Mouse (Mus musculus) B cell, adult 2 months (primary cell): Measurements from ENCODE around the gene Ube2n.

Experiments
- DNase-seq, 2 experiments: peaks; one replicate each; pipeline ENCODE4 v3.0.0; 2022

The Ube2n gene

DNA sequence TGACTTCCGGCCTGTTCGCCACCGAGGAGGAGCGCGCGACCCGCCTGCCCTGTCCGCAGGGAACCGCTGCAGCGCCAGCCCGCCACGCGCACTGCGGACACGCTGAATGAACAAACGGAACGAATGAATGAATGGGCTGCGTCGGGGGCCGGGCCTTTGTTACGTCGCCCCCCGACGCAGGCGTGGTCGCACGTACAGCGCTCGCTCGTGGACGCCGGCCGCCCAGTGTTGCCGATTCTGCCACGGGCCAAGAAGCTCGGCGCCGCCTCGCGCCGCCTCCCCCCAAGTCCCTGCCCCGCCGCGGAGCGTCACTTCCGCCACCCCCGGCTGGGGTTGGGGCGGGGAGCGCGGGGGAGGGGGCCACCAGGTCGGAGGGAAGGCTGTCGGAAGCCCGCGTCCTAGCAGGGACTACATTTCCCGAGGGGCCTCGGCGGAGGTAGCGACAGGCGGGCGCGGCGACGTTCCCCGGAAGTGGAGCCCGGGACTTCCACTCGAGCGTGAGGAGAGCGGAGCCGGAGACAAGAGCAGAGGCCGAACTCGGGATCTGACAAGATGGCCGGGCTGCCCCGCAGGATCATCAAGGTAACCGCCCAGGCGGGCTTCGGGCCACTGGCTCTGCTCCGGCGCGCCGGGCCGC is at the start of gene Ube2n:
TSS of gene Ube2n (plus strand) at position 490 of the 637 bp plus-strand sequence.
- peak; percentile 96 for DNase-seq

DNA sequence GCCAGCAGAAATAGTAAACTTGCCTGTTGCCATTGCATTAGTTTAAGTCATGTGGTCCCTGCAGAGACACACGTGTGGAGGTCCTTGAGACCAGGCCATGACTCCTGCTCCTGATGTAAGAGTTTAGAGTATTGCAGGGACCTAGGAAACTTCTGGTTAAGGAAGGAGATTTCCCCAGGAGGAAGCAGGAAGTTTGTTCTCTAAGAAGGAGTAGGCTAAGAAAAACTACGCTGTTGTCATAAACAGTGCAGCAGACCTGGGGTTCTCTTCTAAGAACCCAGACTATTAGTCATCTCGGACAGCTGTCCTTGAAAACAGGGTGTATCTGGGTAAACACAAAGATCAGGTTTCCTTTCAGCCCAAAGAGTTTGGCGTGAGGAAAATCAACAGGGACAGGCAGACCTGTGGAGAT is 49.5 kb upstream of the Ube2n start:
- DNase-seq, result no peak

DNA sequence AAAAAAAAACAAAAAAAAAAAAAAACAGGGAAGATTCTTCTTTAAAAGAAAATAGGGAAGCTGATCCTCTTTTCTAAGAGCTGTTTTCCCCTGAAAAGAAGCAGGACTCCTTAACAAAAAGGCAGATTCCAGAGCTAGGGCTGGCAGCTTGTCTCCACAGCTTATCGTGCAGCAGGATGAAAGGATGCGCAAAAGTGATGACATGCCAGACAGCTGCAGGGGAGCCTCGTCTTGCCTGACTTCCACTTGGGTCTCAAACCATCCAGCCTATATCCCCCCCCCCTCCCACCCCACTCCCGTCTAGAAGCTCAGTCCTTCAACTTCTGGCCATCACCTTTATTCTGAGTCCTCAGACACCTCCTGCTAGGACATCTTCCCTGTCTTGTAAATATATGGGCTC is 46.1 kb upstream of the Ube2n start:
- no peak for DNase-seq

DNA sequence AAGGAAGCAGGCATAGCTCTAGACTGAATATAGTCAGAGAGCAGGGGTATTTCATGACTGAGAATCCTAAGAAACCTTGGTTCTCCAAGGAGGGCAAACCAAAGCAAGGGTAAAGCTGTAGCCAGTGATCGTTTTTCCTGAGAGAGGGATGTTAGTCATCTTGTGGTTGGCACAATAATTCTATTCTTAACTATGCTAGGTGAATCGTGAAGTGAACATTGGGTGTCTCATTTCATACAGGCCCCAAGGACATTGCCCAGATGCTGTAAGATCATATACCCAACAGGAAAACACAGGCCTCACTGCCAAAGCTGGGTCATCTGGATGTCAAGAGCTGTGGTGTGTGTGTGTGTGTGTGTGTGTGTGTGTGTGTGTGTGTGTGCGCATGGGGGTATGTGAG is 43.8 kb upstream of the Ube2n start:
- no peak for DNase-seq

DNA sequence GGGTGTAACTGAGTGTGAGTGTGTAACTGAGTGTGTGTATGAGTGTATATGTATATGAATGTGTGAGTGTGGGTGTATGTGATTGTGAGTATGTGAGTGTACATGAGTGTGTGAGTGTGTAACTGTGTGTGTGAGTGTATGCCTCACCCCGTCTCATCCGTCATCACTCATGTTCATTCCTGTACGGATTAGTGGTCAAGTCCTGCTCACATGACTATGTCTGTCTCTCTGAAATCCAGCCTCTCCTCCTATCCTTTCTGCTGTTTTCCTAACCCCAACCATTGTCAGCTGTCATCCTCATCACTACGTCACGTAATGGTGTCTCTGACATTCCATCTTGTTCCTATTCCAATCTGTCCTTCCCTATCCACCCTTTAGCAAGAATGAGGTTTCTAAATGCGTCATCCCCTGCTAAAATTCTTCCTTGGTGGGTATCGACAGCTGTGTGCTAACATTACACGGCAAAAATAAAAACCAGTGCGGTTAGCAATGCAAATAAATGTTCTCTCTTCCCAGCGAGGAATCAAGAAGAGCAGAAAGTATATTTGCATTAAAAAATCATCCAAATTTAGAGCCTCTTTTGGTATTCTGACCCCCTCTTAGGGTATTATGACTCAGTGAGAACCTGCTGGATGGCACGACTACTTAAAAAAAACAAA is 42.9 kb upstream of the Ube2n start:
- no peak for DNase-seq

DNA sequence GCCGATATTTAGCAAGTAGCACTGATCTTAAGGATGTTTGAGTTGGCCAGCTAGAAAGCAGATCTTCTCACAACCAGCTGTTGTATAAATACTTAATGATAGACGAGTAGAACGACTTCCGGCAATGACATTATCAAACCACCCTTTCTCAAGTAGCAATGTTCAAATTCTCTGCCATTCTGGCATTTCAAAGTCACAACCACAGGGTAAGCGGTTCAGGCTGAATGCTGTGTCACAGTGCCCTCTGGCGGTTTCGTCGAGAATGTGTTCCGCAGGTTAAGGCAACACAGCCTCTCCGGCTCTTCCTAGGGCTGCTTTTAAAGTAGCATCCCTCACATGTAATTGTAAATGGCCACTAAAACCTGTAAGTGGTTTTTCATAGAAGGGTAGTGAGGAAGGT is 39.0 kb upstream of the Ube2n start:
- peak; percentile 89 for DNase-seq

DNA sequence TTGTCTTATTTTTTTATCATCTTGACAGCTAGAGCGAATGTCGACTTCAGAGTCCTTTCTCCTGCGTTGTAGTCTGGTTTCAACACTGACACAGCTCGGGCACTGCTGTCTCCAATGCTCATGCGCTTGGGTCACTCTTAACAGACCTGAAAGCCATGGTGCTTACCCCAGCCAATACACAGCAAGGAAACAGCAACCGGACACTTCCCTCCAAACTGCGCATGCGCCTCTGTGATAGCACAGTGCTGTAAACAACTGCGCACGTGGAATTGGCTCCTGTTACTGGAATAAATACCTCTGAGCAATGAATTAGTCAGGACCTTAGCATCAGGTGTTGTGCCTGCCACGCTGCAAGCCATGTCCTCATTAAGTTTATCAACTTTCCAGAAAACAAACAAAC is 37.4 kb upstream of the Ube2n start:
- no peak for DNase-seq

DNA sequence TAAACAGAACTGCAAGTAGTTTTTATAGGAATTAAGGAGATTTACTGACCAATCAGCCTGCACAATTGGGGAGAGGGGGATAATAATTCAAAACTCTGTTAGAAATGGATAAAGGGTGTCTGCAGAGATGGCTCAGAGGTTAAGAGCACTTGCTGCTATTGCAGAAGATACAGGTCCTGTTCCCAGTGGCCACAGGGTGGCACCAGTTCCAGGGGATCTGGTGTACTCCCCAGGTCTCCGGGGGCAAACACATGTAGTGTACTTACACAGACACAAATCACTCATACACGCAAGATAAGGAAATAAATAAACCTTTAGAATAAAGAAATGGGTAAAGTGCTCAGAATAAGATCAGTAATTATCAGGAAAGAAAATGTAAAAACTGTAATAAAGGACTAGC is 25.3 kb upstream of the Ube2n start:
- peak; percentile 19 to 32 for DNase-seq

DNA sequence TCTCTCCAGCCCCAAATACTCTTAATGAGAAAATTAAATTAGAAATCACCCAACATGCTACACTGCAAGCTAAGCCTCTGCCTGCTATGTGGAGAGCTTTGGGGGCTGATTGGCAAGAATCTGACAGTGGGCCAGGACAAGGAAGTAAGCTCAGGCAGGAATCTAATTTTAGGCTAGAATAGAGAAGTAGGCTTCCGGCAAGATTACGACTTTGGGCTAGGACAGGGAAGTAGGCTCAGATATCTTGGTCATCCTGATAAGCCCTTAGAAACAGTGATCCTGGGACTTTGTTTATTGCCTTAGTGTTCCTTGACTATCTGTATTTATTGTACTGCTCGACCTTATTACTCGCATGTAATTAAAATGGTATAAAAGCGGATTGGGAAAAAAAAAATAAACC is 20.7 kb upstream of the Ube2n start:
- DNase-seq, result no peak

DNA sequence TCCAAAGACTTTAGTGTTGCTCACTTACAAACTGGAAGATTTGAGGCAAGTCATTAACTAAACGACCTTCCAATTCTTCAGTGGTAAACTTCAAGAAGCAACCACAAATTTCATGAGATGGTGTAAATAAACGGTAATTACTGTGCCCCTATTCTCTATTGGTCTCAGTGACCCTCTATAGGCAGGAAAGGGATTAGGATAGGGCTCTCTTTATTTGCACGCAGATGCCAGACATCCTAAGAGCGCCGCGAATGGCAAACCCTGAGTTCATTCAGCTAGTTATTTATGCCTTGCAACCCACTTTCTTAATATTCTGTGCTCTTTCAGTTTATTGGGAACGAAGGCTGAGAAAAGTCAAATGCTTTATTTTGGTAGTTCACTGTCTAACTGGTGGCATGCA is 13.9 kb upstream of the Ube2n start:
- DNase-seq, result no peak

DNA sequence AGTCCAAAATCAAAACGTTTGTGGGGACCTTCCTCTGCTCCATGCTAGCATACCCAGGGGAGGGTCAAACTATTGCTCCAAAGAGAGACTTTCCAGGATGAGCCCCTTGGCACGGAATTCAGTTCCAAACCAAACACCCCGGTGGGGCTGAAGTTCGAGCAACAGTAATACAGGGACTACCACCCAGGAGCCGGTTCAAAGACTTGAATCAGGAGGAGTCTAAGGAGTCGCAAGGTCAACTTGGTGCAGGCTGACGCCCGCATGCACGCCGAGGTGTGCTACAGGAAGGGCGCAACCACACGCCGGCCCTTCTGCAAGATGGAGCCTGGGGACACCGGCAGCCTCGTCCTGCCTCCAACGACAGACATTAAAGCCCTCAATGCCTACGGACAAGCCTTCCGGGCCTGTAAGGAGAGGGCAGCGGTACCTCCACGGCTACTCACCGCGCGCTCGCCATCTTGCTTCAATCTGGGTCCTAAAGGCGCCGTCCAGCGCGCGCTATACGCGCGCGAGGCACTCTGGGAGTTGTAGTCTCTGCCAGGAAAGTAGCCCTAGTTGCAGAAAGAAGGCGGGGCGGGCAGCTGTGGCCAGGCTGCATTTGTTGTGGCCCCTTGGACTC is 13.4 kb upstream of the Ube2n start, which contains the start of gene Mrpl42:
TSS of gene Mrpl42 (minus strand) at position 478 of the 619 bp plus-strand sequence.
- DNase-seq, result peak; percentile 82 to 83

DNA sequence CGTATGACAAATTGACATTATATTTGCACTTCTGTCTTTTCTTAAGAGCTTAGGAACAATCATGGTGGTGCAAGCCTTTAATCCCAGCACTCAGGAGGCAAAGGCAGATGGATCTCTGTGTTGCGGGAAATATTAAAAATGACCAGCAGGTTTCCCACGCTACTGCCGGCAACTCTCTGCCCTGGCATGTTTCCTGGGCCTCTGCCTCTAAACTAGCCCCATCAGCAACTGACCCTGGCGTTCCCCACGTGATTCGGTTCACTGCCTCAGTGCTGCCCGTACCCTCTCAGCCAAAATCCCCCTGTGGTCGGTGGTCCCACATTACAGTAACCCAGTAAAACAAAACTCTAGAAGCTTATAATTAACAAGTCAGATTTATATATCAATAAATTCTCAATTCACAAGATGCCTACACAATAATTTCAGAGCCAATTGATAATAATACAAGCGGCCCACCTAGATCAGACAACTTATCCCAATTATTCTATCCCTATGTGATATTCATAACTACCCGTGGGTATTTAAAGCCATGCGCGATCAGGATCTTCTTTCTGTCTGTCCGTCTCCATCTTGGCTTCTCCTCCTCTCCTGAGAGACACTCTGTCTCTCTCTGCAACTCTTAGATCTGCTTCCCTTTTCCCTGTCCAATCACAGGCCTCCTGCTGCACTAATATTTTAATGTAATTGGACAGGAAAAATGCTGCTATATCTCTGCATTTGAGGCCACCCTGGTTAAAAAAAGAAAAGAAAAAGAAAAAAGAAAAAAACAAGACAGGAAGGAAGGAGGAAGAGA is 11.3 kb upstream of the Ube2n start:
- no peak for DNase-seq

DNA sequence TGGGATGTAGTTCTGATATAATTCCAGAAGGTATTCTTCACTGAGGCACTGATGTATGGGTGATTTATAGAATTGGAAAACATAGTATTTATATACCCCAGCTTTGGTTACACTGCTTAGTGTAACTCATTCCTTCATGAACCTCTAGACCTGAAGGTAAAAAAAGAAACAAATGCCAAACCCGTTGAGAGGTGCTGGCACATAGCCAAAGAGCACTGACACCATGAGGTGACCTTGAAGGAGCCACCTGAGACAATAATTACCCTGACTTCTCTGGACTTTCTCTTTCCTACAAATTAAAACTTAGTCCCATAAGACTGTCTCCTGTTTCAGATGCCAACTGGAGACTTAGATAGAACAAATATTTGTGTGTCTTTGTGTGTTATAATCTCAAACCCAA is 10.6 kb upstream of the Ube2n start:
- no peak for DNase-seq

DNA sequence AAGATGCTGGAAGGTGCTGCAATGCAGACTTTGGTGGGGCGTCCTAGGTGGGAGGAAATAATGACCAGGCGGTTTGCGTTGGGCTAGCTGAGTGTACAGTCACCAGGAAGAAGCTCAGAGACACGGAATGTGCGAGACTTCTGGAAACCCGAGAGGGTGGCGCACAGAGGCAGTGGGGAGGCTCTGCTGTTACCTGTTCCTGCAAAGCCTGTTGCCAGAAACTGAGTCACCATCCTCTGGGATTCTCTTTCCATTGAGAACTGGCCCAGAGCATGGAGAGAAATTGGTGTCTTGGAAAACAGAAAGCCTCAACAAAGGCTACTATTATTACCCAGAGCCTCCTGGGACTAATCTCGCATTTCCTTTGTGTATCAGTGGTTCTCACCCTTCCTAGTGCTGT is 6.8 kb upstream of the Ube2n start:
- DNase-seq, result no peak

DNA sequence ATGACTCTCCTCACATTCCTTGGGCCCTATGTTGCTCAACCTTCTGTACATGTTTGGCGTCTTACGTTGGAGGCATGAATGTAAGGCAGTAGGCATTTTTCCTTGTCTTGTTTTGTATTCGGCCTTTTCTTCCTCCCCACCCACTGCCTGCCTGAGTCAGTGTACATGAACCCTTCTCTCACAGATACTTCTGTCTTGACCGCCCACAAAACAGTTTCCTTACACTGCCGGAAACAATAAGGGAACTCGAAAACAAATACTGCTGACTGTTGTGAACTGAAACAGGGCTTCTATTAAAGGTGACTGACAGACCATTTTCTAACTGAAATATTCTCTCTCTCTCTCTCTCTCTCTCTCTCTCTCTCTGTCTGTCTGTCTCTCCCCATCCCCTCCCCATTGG is 6.2 kb upstream of the Ube2n start:
- DNase-seq, result no peak

DNA sequence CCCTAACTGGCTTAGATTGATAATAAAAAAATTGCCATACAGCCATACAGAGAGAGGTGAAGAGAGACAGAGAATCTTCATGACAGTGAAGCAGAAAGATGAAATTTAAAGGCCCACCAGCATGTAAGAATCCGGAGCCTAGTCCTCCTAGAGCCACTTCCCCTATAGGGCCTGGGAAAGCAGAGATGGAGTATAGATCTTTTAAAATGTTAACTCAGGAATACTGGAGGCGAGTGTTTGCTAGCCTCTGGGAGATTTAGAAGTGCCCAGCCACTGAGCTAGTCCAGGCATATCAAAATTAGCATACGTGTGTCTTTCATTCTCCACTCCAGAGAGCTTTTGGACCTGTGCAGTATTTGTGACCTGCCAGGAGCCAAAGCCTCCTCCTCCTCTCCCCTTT is 5.7 kb upstream of the Ube2n start:
- DNase-seq, result no peak

DNA sequence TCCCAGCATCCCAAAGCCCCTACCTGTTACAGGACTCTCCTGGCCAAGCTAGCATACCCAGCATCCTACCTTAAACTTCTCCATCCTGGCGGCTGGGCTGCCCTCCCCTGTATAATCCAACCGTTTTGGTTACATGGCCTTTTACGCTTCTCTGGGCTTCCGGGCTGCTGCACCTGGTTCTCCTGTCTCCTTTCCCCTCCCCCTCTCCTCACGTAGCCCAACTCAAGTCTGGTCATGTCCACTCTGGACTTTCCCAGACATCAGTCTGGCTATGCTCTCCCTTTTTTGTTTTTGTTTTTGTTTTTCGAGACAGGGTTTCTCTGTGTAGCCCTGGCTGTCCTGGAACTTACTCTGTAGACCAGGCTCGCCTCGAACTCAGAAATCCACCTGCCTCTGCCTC is 2.3 kb upstream of the Ube2n start:
- no peak for DNase-seq

DNA sequence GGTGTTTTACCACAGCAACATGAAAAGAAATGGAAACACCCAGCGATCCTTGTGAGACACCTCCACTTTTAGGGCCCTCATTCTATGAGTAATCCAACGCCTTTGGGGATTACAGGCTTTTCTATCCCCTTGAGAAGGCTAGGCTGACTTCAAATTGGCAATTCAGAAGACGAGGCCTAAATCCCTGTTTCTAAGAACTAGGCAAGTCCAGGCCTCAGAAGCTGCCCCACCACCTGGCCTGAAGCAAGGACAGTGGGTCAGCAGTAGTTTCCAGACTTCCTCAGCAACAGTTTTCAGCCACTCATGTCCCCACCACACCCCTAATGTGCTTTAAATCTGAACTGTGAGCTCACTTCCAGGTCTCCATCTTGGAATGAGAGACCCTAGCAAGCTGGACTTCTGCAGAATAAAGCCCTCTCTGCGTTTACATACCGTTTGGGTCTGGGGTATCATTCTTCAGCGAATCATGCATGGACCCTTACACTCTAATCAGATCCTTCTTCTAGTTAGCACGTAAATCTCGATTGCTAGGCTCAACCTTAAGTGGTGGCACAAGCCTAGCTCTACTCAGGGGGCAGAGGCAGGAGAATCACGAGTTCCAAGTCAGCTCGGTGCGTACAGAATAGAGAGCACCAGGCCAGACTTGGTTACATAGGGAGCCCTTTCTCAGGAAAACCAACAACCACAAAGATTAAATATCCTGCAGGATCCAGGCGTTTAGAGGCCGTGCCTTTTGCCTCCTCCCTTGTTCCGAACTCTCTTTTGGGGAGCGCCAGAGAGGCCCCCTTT is 983 bp upstream of the Ube2n start:
- peak; percentile 8 to 15 for DNase-seq

DNA sequence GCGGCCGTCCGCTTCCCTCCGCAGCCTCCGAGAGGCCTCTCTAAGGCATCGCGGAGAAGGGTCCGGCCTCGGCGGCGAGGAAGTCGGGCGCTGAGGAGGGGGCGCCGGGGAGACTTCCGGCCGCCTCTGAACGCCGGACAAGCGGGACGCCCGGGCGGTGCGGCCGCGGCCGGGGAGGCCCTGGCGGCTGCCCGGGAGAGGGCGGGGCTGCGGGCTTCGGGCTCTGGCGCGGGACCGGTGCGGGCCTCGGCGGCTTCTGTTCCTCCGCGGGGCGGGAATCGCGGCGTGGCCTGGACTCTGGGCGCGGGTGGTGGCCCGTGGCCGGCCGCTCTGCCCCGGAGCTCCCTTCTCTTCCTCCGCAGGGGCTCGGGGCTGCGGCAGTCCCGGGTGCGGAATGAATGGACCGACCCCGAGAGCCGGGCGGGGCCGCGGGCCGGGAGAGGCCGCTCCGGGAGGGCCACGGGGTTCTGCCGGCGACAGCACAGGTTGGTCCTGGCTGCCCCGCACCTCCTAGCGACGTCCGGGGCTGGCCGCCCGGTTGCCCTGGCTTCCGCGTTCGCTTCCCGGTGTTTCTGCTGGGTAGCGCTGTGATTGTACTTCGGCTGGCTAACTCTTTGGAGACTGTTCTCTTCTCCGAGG is 467 bp downstream of the Ube2n start:
- DNase-seq, result peak; percentile 54 to 65

DNA sequence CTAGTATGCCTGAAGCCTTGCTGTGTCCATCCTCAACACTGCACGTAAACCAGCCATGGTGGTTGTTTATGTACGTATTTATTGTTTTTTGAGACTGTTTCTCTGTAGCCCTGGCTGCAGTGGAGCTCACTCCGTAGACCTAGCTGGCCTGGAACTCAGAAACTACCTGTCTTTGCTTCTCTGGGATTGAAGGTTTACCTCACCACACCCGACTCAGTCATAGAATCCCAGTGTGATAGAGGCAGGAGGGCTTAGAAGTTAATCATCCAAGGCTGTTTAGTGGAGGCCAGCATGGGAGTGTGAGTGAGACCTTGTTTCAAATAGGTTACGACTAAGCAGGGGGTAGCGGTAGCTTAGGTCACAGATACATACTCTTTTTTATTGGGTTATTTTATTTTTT is 2.7 kb downstream of the Ube2n start:
- DNase-seq, result no peak

DNA sequence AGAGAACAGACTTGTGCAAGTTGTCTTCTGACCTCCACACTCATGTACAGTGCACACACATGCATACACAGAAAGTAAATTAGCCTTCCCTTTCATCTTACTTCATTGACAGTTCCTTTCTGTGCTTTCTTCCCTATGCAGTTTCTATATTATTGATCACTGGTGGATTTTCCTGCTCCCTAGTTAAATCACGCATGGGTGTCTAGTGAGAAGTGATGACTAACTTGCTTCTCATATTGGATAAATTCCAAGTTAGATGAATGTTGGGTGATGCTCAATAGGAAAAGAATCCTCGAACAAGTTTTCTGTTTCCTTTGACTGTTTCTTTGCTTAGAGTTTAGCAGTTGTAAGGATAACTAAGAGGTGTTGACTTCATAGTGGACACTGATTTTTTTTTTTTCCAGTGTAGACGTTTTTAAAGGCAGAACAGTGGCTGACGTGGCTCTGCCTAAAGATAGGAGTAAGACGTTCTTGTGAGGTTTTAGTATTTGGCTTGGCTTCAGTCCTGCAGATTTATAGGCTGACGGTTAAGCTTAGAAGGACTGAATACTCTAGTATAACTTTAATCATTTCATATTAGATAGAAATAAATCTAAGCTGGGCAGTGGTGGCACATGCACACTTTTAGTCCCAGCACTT is 10.2 kb downstream of the Ube2n start:
- DNase-seq, result no peak

DNA sequence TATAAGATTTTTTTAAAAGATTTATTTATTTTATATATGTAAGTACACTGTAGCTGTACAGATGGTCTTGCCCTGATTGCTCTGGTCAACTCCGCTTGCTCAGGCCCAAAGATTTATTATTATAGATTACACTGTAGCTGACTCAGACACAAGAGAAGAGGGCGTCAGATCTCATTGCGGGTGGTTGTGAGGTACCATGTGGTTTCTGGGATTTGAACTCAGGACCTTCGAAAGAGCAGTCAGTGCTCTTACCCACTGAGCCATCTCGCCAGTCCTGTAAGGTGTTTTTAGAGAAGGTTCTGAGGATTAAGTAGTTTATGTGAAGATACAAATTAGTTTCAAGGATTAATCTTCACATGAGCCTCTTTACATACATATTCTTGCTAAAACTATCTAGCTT is 10.9 kb downstream of the Ube2n start:
- no peak for DNase-seq
